Mouse (Mus musculus) hindbrain, embryonic 13.5 days (tissue): ENCODE data around the gene Gpnmb. TPM values are rescaled to one million over a fixed set of nuclear protein-coding genes. Genes with fewer than 3 reads are reported as not detected.
A peak's percentile ranks its signal among the peaks of the same experiment; 100 is the strongest.

Source experiments
- ATAC-seq: fragments of 200-750 bp; cut with Nextera tagmentation; 2 replicates; pipeline ENCODE4 v1.8.0; 2017; ENCODE audit warnings: moderate TSS enrichment; ENCODE audit not compliant: low FRiP score
- H3K27ac ChIP-seq: fragments of 300-500 bp; sonication (generic); 2 replicates; pipeline ENCODE4 v1.5.1; 2015; ENCODE audit warnings: inconsistent platforms, mild to moderate bottlenecking, moderate library complexity
- H3K27me3 ChIP-seq: fragments of 300-500 bp; sonication (generic); 2 replicates; pipeline ENCODE4 v1.6.1; 2015; ENCODE audit warnings: mild to moderate bottlenecking, inconsistent platforms
- H3K36me3 ChIP-seq: fragments of 300-500 bp; sonication (generic); 2 replicates; pipeline ENCODE4 v1.6.1; 2015; ENCODE audit warnings: mild to moderate bottlenecking, inconsistent platforms
- H3K4me1 ChIP-seq: fragments of 300-500 bp; sonication (generic); replicated peaks from 2 replicates; pipeline ENCODE4 v1.6.1; 2015; ENCODE audit warnings: inconsistent platforms
- H3K4me2 ChIP-seq: fragments of 300-500 bp; sonication (generic); 2 replicates; pipeline ENCODE4 v1.6.1; 2015; ENCODE audit warnings: inconsistent platforms, mild to moderate bottlenecking, moderate library complexity
- H3K4me3 ChIP-seq: fragments of 300-500 bp; sonication (generic); 2 replicates; pipeline ENCODE4 v1.5.1; 2015; ENCODE audit warnings: mild to moderate bottlenecking, inconsistent platforms
- H3K9ac ChIP-seq: fragments of 300-500 bp; sonication (generic); 2 replicates; pipeline ENCODE4 v1.6.1; 2015; ENCODE audit warnings: mild to moderate bottlenecking, inconsistent platforms
- H3K9me3 ChIP-seq: fragments of 300-500 bp; sonication (generic); 2 replicates; pipeline ENCODE4 v1.6.1; 2016; ENCODE audit warnings: inconsistent platforms
- WGBS: fragments of 180-500 bp; shearing (Covaris S2); methylation state at CpG from one replicate; pipeline ENCODE4 v1.1.7; 2015; 5-methylcytosine and 5-hydroxymethylcytosine counted together
- polyA plus RNA-seq: library from polyadenylated mRNA; unstranded; fragments of >200 nt; fragmentation: Nextera tagmentation; extraction: Ambion mirVana; gene quantifications from 2 replicates; pipeline ENCODE4 v1.2.1, GENCODE M21; 2015

The Gpnmb gene
- polyA plus RNA-seq, 1 experiment from 2014 or later = 0.12 TPM

DNA sequence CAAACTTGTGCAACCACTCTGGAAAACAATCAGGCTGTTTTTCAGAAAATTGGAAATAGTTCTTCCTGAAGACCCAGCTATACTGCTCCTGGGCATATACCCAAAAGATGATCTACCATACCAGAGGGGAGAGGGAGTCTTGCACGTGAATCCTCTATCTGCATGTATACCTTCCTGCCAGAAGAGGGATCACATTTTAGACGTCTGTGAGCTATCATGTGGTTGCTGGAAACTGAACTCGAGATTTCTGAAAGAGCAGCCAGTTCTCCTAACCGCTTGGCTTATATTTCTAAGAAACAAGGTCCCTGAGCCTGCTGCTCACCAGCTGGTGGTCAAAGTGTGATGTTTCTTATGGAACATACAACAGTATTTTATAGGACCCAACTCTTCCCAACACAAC, 32.0 kb downstream of the Gpnmb start:
- H3K4me1 ChIP-seq = no peaks in the 10 kb centered on the region
- no peaks in the 10 kb centered on the region for H3K36me3 ChIP-seq
- no peak for ATAC-seq
- no peaks in the 10 kb centered on the region for H3K27me3 ChIP-seq
- H3K4me3 ChIP-seq = no peak overlapping the region
- no peak overlapping the region for H3K4me2 ChIP-seq
- no peak overlapping the region for H3K9ac ChIP-seq
- 50% methylated on average over 4 of the region's 4 CpGs for WGBS
- no peaks in the 10 kb centered on the region for H3K9me3 ChIP-seq
- H3K27ac ChIP-seq = no peak overlapping the region

DNA sequence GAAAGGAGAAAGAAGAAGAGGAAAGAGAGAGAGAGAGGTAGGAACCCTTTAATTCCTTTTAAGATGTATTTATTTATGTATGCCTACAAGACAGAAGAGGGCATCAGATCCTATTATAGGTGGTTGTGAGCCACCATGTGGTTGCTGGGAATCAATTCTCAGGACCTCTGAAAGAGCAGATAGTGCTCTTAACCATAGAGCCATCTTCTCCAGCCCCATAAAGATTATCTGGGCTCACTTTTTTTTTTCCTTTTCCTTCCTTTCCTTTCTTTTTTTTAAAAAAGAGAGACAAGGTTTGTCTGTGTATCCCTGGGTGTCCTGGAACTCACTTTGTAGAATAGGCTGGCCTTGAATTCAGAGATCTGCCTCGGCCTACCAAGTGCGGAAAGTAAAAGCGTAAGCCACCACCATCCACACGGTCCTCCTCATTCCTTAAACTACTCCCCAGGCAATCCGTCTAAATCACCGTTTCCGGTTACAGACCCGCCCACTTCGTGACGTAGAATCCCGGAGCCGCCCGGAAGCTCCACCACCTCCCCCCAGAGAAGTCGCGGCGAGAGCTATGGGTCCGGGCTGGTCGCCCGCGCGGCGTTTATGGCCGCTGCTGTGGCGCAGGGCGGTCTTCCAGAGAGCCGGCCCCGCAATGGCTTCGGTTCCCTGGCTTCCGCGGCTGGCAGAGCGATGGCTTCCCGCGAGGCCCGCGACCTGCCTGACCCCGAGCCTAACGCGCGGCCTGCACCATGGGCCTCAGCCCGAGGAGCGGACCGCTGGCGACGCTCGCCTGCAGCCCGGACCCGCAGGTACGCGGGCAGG, 37.2 kb downstream of the Gpnmb start, which contains the start of gene Malsu1:
Malsu1 (plus strand) TSS at position 492 of the 813 bp plus-strand sequence.
- Histone ChIP-seq H3K9ac (peak within 1 kb of the TSS; percentile 97), H3K36me3 (no peaks in the 10 kb centered on the region), H3K4me3 (peak within 1 kb of the TSS; percentile 98), H3K4me2 (peak within 1 kb of the TSS; percentile 77), H3K27ac (peak within 1 kb of the TSS; percentile 89), H3K4me1 (peaks cover 20% of the 10 kb centered on the region), H3K27me3 (no peaks in the 10 kb centered on the region), H3K9me3 (no peaks in the 10 kb centered on the region)
- peak; percentile 96 for ATAC-seq
- WGBS = under 1% methylated on average over 49 of the region's 49 CpGs

DNA sequence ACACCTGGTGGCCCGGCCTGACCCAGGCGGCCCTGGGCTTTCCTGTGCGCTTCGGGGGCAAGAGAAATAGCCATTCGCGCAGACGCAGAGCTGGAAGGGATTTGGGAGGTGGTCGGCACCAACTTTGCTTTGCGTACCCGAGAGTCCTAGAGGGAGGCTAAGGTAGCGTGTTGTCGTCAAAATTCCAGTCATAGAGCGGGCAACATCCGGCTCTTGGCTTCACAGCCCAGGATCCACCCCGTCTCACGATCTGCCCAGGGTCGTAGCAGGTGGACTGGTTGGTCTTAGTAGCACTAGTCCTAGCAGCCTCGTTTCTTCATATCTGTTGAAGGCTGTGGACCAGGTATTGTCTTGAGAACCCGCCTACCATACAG, 37.8 kb downstream of the Gpnmb start:
- Histone ChIP-seq H3K4me1 (peaks cover 20% of the 10 kb centered on the region), H3K36me3 (no peaks in the 10 kb centered on the region), H3K4me2 (peak overlapping the region; percentile 77), H3K27me3 (no peaks in the 10 kb centered on the region), H3K9me3 (no peaks in the 10 kb centered on the region), H3K27ac (peak overlapping the region; percentile 89), H3K9ac (peak overlapping the region; percentile 97), H3K4me3 (peak overlapping the region; percentile 98)
- peak; percentile 84 for ATAC-seq
- WGBS = 2% methylated on average over 19 of the region's 19 CpGs

DNA sequence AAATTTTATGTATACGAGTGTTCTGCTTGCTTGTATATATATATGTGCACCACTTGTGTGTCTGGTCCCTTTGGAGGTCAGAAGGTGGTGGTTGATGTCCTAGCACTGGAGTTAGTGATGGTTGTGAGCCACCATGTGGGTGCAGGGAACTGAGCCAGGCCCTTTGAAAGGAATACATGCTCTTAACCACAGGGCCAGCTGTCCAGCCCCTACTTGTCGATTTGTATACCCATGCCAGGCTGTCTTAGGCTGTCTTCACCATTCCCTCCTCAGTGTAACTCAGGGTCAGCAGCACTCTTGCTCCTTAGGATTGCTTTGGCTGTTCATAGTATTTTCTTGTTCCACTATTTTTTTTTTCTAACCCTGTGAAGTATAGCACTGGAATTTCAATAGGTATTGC, 41.5 kb downstream of the Gpnmb start:
- Histone ChIP-seq H3K4me1 (peaks cover 20% of the 10 kb centered on the region), H3K9ac (no peak overlapping the region), H3K27me3 (no peaks in the 10 kb centered on the region), H3K4me3 (no peak overlapping the region), H3K27ac (no peak overlapping the region), H3K4me2 (no peak overlapping the region), H3K36me3 (peaks cover 2% of the 10 kb centered on the region; the same call in 1 of the 2 replicates), H3K9me3 (no peaks in the 10 kb centered on the region)
- 92% methylated on average over 2 of the region's 2 CpGs for WGBS
- no peak for ATAC-seq

DNA sequence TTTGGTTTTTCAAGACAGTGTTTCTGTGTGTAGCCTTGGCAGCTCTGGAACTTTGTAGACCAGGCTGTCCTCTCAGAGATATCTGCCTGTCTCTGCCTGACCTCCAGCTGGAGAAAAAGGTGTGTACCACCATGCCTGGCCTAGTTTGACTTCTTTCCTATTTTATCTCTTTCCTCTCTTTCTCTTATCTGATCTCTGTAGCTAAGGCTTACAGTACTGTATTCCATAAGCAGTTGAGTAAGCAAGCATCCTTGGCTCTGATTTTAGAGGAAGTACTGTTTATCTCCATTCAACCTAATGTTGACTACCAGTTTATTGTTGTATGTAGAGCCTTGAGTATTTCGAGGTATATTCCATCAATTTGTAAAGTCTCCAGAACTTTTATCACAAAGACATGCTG, 43.0 kb downstream of the Gpnmb start:
- Histone ChIP-seq H3K9ac (no peak overlapping the region), H3K9me3 (no peaks in the 10 kb centered on the region), H3K27me3 (no peaks in the 10 kb centered on the region), H3K4me1 (peaks cover 18% of the 10 kb centered on the region), H3K36me3 (peaks cover 16% of the 10 kb centered on the region), H3K4me3 (no peak overlapping the region), H3K27ac (no peak overlapping the region), H3K4me2 (no peak overlapping the region)
- no peak for ATAC-seq
- 95% methylated on average over 1 of the region's 1 CpGs for WGBS

DNA sequence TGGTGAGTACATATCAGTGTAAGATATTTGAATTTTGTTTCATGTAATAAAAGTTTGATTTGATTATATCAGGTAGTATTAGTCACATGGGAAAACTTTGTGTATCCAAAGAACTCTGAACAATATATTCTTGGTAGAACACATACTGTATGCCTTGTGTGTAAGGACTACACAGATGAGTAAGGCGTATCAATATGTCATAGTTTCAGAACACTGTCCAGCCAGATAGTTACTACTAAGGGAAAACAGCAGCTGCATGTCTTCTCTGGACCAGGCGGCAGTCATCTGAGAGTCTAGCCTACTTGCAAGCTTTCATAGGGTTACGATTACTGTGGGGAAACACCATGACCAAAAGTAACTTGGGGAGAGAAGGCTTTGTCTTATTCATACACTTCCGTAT, 46.7 kb downstream of the Gpnmb start:
- Histone ChIP-seq H3K36me3 (peaks cover 46% of the 10 kb centered on the region), H3K4me1 (no peaks in the 10 kb centered on the region), H3K4me2 (no peak overlapping the region), H3K9ac (no peak overlapping the region), H3K27me3 (no peaks in the 10 kb centered on the region), H3K4me3 (no peak overlapping the region), H3K9me3 (no peaks in the 10 kb centered on the region), H3K27ac (no peak overlapping the region)
- whole genome bisulfite sequencing = 93% methylated on average over 4 of the region's 4 CpGs
- no peak for ATAC-seq

DNA sequence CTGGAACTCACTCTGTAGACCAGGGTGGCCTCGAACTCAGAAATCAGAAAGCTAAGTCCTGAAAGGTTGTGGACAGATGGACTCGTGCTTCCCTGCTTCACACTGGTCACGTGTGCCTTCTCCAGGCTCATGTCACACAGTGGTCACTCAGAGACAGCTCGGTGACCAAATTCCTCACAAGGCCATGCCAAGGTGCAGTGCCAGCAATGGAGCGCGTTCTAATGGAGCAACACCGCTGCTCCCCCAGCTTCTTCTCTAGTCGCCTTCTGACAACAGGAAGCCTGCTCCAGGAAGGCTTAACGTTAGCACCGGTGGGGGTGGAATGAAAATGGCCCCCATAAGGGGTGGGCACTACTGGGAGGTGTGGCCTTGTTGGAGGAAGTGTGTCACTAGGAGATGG, 58.6 kb downstream of the Gpnmb start:
- Histone ChIP-seq H3K9ac (no peak overlapping the region), H3K4me1 (peaks cover 14% of the 10 kb centered on the region), H3K9me3 (no peaks in the 10 kb centered on the region), H3K4me2 (no peak overlapping the region), H3K4me3 (no peak overlapping the region), H3K27me3 (no peaks in the 10 kb centered on the region), H3K36me3 (peaks cover 64% of the 10 kb centered on the region), H3K27ac (no peak overlapping the region)
- 90% methylated on average over 10 of the region's 10 CpGs for WGBS
- ATAC-seq = no peak

DNA sequence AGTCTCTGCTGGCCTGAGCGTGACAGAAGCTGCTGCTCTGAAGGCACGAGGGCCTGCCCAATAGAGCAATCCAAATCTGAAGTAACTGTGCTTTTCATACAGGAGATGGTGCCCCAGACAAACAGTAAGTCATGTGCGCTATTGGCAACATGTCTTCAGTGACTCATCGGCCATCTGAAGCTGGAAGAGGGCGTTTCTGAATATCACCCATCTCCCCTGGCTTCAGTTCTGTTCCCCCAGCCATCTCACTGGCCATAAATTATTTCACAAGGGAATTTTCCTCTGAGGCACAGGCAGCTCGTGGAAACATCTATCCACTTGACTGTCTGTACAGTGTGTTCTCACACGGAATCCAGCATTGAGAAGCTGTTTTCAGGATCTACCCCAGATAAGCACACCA, 60.1 kb downstream of the Gpnmb start:
- H3K4me2 ChIP-seq = no peak overlapping the region
- H3K9me3 ChIP-seq = no peaks in the 10 kb centered on the region
- H3K9ac ChIP-seq = no peak overlapping the region
- no peak overlapping the region for H3K27ac ChIP-seq
- no peaks in the 10 kb centered on the region for H3K27me3 ChIP-seq
- no peak overlapping the region for H3K4me3 ChIP-seq
- H3K36me3 ChIP-seq = peaks cover 52% of the 10 kb centered on the region
- 87% methylated on average over 7 of the region's 7 CpGs for WGBS
- H3K4me1 ChIP-seq = peaks cover 14% of the 10 kb centered on the region
- ATAC-seq = no peak

DNA sequence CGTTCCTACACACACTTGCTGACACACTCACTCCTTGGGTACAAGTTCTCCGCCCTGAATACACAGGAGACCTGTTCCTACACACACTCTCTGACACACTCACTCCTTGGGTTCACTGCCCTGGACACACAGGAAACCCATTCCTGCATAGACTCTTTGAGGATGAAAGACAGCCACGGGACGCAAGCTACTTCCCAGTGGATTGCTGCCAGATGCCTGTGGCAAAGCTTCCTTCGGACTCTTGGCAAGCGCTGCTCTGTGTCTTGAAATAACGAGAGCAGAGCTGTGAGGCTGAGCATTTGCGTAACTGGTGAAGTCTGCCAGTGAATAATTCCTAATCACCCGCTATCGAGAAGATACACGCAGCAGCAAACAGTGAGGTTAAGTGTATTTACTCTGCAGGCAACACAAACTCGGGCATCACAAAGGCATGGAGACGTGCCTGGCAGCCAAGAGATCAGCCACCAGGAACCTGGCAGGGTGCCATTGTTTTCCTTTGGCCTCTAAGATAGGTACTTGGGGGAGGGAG, 60.7 kb downstream of the Gpnmb start:
- H3K9ac ChIP-seq = no peak overlapping the region
- 57% methylated on average over 13 of the region's 13 CpGs for WGBS
- H3K4me1 ChIP-seq = peaks cover 14% of the 10 kb centered on the region
- H3K36me3 ChIP-seq = peaks cover 49% of the 10 kb centered on the region
- H3K27ac ChIP-seq = peak overlapping the region; percentile 40
- H3K27me3 ChIP-seq = no peaks in the 10 kb centered on the region
- no peak overlapping the region for H3K4me3 ChIP-seq
- no peak for ATAC-seq
- H3K9me3 ChIP-seq = no peaks in the 10 kb centered on the region
- no peak overlapping the region for H3K4me2 ChIP-seq

DNA sequence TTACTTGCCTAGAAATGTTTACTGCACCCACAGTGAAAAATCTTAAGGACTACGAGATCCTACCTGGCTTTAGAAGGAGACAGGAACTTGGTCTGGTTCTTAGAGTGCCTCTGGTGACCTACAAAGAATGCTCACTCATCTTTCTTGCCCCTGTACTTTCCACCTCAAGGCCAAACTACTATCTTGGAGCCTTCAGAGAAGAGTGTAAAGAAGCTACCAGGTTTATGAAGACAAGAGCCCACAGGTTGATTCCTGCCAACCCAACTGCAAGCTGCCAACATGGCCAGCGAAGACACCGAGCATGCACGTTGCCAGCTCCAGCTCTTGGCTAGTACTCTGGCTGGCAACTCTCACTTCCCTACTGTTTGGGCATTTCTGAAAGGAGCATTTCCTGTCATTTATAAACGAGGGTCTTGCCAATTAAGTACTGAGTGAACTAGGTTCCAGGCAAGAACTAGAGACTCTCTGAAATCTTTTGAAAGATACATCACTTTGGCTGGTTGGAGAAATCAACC, 61.3 kb downstream of the Gpnmb start:
- no peak for ATAC-seq
- Histone ChIP-seq H3K9ac (no peak overlapping the region), H3K9me3 (no peaks in the 10 kb centered on the region), H3K4me1 (peaks cover 14% of the 10 kb centered on the region), H3K36me3 (peaks cover 49% of the 10 kb centered on the region), H3K27ac (no peak overlapping the region), H3K27me3 (no peaks in the 10 kb centered on the region), H3K4me2 (no peak overlapping the region), H3K4me3 (no peak overlapping the region)
- WGBS = 86% methylated on average over 5 of the region's 5 CpGs

DNA sequence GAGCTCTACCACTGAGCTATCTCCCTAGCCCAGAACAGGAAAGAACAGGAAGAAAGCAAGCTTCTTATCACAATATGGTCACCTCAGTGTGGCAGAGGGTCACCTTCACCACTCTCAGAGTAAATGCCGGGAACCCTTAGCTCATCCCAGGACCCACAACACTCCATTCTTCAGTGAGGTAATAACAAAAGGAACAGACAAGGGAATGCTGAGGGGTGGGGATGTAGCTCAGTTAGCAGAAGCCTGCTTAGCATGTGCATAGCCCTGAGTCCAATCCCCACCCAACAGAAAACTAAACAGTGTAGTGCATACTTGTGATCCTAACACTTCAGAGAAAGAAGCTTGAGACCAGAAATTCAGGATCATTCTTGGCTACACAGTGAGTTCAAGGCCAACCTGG, 62.7 kb downstream of the Gpnmb start:
- Histone ChIP-seq H3K27ac (no peak overlapping the region), H3K4me2 (no peak overlapping the region), H3K27me3 (no peaks in the 10 kb centered on the region), H3K9ac (no peak overlapping the region), H3K4me1 (peaks cover 14% of the 10 kb centered on the region), H3K9me3 (no peaks in the 10 kb centered on the region), H3K36me3 (peaks cover 49% of the 10 kb centered on the region), H3K4me3 (no peak overlapping the region)
- no peak for ATAC-seq
- 89% methylated on average over 1 of the region's 1 CpGs for WGBS

DNA sequence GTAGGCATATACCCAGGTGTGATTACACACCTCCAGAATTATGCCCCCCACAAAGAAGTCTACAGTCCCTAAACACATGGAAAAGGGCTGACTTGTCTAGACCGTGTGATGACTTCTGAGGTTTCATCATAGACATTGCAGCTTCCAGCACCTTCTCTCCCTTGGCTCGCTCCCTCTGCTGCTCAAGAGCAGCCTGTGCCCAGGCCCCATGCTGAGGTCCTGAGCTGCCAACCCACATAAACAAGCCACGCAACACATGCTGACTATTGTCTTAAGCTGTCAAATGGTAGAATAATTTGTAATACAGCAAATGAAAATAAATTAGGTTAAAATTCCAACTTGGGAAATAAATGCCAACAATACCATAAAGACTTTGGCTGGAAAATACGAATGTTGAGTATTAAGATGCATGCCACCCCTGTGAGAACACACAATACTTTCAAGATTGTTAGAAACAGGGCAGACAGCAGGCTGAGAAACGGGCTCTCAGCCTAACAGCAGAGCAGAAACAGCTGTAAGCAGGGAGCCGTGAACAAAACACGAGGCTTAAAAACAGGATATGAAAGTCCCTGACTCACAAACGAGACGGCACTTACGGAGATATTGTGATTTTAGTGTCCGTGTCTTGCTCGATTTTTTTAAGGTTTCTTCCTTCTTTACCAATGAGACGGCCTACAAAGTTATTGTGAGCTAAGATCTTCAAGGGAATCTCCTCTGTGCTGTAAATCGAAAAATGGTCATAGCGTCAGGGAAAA, 70.6 kb downstream of the Gpnmb start:
- WGBS = 90% methylated on average over 15 of the region's 15 CpGs
- Histone ChIP-seq H3K36me3 (peaks cover 68% of the 10 kb centered on the region), H3K4me2 (no peak overlapping the region), H3K4me3 (no peak overlapping the region), H3K4me1 (no peaks in the 10 kb centered on the region), H3K9ac (no peak overlapping the region), H3K9me3 (no peaks in the 10 kb centered on the region), H3K27me3 (no peaks in the 10 kb centered on the region), H3K27ac (no peak overlapping the region)
- no peak for ATAC-seq
